Mouse (Mus musculus): ENCODE measurements at regions not wholly inside any gene's neighbourhood (a gene's known extent, or its start where the extent isn't known, plus 50 kb on each side); places are given as distances from the start of the nearest gene placed in this dataset.

- no peak for TF ChIP-seq POLR2A (IDR thresholded peaks at IDR 0.05; ENCODE audit: insufficient read length, low read depth)
- TF ChIP-seq E2F4 (IDR thresholded peaks at IDR 0.05; ENCODE audit: insufficient read depth) = no peak
- TF ChIP-seq TCF12 (IDR thresholded peaks at IDR 0.05; ENCODE audit: insufficient read depth, poor library complexity, severe bottlenecking) = no peak
- TF ChIP-seq MYOG (IDR thresholded peaks at IDR 0.05; ENCODE audit: control insufficient read depth in 1 of 3, insufficient read depth in 1 of 3, insufficient read length in 2 of 3, low read depth in 2 of 3) = no peak
- TF ChIP-seq USF1 (IDR thresholded peaks at IDR 0.05; ENCODE audit: low read depth) = no peak
- no peak for TF ChIP-seq POLR2AphosphoS2 (IDR thresholded peaks at IDR 0.05; ENCODE audit: insufficient read length, low read depth)
Measured at GRCm38 (mm10) chr12:50712615-50713014, 63.7 kb upstream of the Prkd1 start.

All from myocyte (in vitro differentiated cells).